Mouse (Mus musculus) neural tube, embryonic 12.5 days (tissue): ENCODE results near the gene 1700067K01Rik. TPM values are rescaled to one million over a fixed set of nuclear protein-coding genes. Genes with fewer than 3 reads are reported as not detected.
"Not testable (repeated sequence)": the region's sequence is repeated elsewhere in the genome, so short reads cannot be mapped to it uniquely, and the experiment has no call there.

ENCODE experiments used
- ATAC-seq: fragments of 200-750 bp; cut with Nextera tagmentation; 2 replicates; pipeline ENCODE4 v1.8.0; 2017; ENCODE audit warnings: low read depth, mild to moderate bottlenecking, moderate TSS enrichment, moderate library complexity; ENCODE audit not compliant: low FRiP score
- H3K27ac ChIP-seq: fragments of 300-500 bp; sonication (generic); 2 replicates; pipeline ENCODE4 v1.5.1; 2016
- H3K27me3 ChIP-seq: fragments of 300-500 bp; sonication (generic); replicated peaks from 2 replicates; pipeline ENCODE4 v1.6.1; 2016; ENCODE audit warnings: mild to moderate bottlenecking
- H3K36me3 ChIP-seq: fragments of 300-500 bp; sonication (generic); 2 replicates; pipeline ENCODE4 v1.6.1; 2016; ENCODE audit warnings: mild to moderate bottlenecking
- H3K4me1 ChIP-seq: fragments of 300-500 bp; sonication (generic); 2 replicates; pipeline ENCODE4 v1.6.1; 2016
- H3K4me2 ChIP-seq: fragments of 300-500 bp; sonication (generic); replicated peaks from 2 replicates; pipeline ENCODE4 v1.6.1; 2016; ENCODE audit warnings: mild to moderate bottlenecking
- H3K4me3 ChIP-seq: fragments of 300-500 bp; sonication (generic); 2 replicates; pipeline ENCODE4 v1.5.1; 2016
- H3K9ac ChIP-seq: fragments of 300-500 bp; sonication (generic); 2 replicates; pipeline ENCODE4 v1.6.1; 2016; ENCODE audit warnings: mild to moderate bottlenecking
- H3K9me3 ChIP-seq: fragments of 300-500 bp; sonication (generic); 2 replicates; pipeline ENCODE4 v1.6.1; 2016; ENCODE audit warnings: mild to moderate bottlenecking
- WGBS: fragments of 180-500 bp; shearing (Covaris S2); methylation state at CpG from one replicate; pipeline ENCODE4 v1.1.7; 2016; 5-methylcytosine and 5-hydroxymethylcytosine counted together
- polyA plus RNA-seq: library from polyadenylated mRNA; unstranded; fragments of >200 nt; fragmentation: Nextera tagmentation; extraction: Ambion mirVana; gene quantifications from 2 replicates; pipeline ENCODE4 v1.2.1, GENCODE M21; 2016

The 1700067K01Rik gene
- polyA plus RNA-seq, 1 experiment from 2014 or later, result 0.95 TPM

DNA sequence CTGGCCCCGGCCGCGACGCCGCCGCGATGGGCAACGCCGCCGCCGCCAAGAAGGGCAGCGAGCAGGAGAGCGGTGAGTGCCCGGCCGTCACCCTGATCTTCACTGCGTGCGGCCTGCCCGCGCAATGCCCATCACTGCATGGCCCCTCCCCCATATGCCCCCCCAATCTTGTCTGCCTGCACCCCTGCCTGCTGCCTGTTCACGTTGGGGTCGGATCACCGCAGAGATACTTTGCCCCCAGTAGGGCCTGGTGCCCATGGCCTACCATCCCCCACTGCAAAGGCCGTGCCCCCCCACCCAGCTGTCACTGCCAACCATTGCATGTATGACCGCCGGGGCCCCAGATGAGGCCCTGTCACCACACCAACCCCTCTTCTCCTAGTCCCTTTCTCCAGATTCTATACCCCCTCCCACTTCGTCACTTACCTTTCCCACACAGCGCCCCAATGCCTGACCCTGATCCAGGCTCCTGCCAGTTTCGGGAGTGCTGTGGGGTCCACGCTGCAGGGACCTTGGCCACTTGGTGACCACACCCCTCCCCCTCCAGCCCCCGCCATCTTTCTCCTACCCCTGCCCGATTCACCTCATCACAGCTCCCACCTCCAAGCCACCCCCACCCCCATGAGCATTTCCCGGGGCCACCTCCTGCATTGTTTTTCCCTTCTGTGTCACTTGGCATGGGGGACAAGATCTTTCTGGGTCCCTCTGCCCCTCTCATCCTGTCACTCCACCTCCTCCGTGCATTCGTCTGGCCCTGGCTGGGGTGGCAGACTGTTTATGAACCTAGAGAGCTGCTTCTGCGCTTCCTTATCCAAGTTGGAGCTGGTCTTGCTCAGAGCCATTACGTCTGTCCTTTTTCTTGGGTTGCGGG, 27.9 kb upstream of the 1700067K01Rik start:
- H3K9me3 ChIP-seq, result no peaks in the 10 kb centered on the region
- H3K4me2 ChIP-seq, result peak overlapping the region; percentile 98
- H3K27ac ChIP-seq, result 0 out of 2 replicates have a peak overlapping the region, but pooled peaks have one; percentile 58
- WGBS, result 4% methylated on average over 33 of the region's 37 CpGs
- ATAC-seq, result peak; percentile 60
- peaks cover 33% of the 10 kb centered on the region for H3K4me1 ChIP-seq
- peaks cover 19% of the 10 kb centered on the region for H3K36me3 ChIP-seq
- H3K4me3 ChIP-seq, result peak overlapping the region; percentile 96
- no peaks in the 10 kb centered on the region for H3K27me3 ChIP-seq
- peak overlapping the region; percentile 96 for H3K9ac ChIP-seq

DNA sequence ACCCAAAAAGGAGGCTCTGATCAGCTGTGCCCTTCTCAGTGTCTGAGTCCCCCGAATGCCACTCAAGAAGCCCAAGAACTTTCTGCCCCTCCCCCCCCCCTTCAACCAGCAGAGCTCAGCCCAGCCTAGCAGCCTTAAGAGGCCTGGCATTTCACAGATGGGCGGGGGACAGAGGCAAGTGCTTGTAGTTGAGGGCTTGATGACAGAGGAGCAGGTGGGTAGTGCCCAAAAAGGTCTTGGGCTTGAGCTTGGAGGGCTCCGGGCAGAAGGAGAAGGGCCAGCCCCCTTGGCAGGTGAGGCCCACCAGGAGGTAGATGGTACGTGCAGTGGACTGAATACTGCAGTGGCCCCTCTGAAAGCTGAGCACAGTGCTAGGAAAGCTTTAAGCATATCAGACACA, 26.8 kb upstream of the 1700067K01Rik start:
- Histone ChIP-seq H3K4me2 (peak overlapping the region; percentile 98), H3K27me3 (no peaks in the 10 kb centered on the region), H3K36me3 (peaks cover 11% of the 10 kb centered on the region; the same call in 1 of the 2 replicates), H3K9ac (0 out of 2 replicates have a peak overlapping the region, but pooled peaks have one; percentile 96), H3K27ac (no peak overlapping the region), H3K9me3 (no peaks in the 10 kb centered on the region), H3K4me3 (no peak overlapping the region), H3K4me1 (peaks cover 33% of the 10 kb centered on the region)
- 88% methylated on average over 4 of the region's 4 CpGs for WGBS
- no peak for ATAC-seq

DNA sequence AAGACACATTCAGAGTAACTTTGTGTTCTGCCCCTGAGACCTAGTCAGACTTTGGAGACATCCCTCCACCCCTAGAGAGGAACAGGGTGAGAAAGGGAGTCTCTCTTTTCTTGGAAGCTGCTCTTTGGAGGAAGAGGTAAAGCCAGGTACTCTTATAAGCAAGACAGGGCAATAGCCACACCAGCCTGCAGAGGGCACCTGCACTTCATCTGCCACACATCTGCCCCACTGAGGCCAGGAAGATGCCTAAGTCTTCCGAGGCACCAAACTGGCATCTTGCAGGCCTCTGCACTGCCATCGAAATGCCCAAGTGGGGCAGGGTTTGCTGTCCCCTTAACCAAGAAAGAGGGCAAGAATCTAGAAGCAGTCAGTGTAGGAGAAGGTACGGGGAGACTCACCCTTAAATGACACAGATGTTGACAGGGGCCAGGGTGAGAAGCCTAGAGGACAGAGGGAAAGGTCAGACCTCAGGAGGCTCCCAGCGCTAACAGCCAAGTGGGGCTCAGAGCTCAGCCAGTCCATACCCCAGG, 25.1 kb upstream of the 1700067K01Rik start:
- Histone ChIP-seq H3K36me3 (peaks cover 18% of the 10 kb centered on the region), H3K27me3 (no peaks in the 10 kb centered on the region), H3K9ac (no peak overlapping the region), H3K27ac (no peak overlapping the region), H3K4me2 (no peak overlapping the region), H3K4me3 (no peak overlapping the region), H3K4me1 (peaks cover 33% of the 10 kb centered on the region), H3K9me3 (no peaks in the 10 kb centered on the region)
- no peak for ATAC-seq
- WGBS, result 94% methylated on average over 4 of the region's 4 CpGs

DNA sequence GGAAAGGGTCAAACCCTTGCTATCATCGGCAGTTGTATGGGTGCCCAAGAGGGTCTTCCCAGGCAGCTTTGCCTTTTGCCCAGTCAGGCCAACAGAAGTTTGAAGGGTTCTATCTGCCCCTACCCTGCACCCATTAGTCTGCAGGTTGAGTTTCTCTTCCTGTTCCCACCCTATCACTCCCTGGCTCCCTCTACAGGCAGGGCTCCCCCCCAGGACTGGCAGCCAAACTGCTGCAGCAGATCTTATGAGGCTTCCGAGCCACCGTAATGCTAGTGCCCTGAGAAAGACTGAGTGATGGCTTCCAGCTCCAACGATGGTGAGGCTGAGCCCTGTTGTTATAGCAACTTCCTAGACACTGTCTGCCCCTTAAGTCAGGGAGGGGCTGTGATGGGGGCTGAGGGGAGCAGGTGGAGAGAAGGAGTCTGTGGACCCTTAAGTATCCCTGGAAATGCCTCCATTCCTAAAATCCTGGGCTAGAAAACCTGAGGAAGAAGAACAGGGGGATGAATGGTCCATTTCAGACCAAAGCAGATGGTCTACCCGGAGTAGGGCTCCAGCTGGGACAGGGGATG, 24.4 kb upstream of the 1700067K01Rik start:
- Histone ChIP-seq H3K27ac (no peak overlapping the region), H3K4me2 (no peak overlapping the region), H3K9ac (no peak overlapping the region), H3K4me1 (peaks cover 33% of the 10 kb centered on the region), H3K27me3 (no peaks in the 10 kb centered on the region), H3K4me3 (no peak overlapping the region), H3K36me3 (peaks cover 25% of the 10 kb centered on the region), H3K9me3 (no peaks in the 10 kb centered on the region)
- no peak for ATAC-seq
- 91% methylated on average over 5 of the region's 5 CpGs for WGBS

DNA sequence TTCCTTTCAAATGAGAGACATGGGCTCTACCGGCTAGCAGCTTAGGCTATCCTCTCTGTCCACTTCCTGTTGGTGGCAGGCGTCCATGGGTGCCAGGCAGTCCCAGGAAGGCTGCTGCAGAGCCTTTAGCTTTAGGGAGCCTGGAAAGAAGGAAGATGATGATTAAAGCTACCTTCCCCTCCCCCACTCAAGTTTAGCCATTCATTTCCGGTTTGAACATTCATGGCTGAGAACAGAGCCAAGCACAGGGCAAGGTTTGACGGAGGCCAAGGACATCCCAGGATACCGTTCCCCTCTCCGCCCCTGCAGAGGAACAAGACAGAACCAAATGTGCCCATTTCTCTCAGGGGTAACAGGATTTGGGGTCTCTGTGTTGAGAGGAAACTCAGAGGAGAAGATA, 23.7 kb upstream of the 1700067K01Rik start:
- 69% methylated on average over 6 of the region's 6 CpGs for WGBS
- Histone ChIP-seq H3K4me1 (peaks cover 33% of the 10 kb centered on the region), H3K27me3 (no peaks in the 10 kb centered on the region), H3K9me3 (no peaks in the 10 kb centered on the region), H3K4me2 (0 out of 2 replicates have a peak overlapping the region, but pooled peaks have one; percentile 6), H3K4me3 (no peak overlapping the region), H3K9ac (no peak overlapping the region), H3K36me3 (peaks cover 33% of the 10 kb centered on the region), H3K27ac (no peak overlapping the region)
- no peak for ATAC-seq

DNA sequence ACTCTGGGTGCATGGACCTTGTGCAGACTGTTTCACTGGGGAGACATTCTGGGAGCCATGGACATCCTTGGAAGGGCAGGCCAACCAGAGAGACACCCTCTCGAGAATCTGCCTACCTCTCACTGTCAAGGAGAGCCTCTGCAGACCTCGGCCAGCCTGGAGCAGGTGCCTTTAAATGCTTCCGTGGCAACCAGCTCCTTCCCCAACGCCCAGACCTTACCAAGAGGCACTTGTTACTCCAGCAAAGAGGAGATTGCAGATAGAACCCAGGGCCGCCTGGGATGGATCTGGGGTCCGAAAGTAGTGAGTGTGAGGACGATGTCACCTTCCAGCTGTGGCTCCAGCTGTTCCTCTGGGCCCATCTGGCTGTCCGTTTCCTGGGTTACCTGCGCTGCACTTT, 23.1 kb upstream of the 1700067K01Rik start:
- H3K4me1 ChIP-seq, result peaks cover 32% of the 10 kb centered on the region
- H3K4me2 ChIP-seq, result 0 out of 2 replicates have a peak overlapping the region, but pooled peaks have one; percentile 6

DNA sequence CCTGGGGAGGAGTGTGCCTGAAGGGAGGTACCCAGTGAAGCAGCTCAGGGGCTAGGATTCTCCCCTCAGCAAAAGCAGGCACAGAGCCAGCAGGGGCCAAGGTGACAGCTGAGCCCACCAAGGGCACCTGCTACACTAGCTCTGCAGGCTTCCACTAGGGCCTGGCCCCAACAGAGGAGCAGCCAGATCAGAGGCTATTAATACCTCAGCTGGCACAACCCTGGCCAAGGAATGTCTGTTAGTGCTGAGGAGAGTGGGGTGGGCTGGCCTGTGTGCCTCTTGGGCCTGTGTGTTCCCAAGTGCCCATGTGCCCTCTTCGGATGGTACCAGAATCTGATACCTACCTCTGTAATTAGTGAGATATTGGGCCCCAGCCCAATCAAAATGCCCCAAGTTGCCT, 21.1 kb upstream of the 1700067K01Rik start:
- WGBS, result 90% methylated on average over 1 of the region's 1 CpGs
- H3K4me1 ChIP-seq, result peaks cover 16% of the 10 kb centered on the region
- no peak for ATAC-seq
- no peaks in the 10 kb centered on the region for H3K9me3 ChIP-seq
- H3K9ac ChIP-seq, result no peak overlapping the region
- H3K27ac ChIP-seq, result no peak overlapping the region
- peaks cover 53% of the 10 kb centered on the region for H3K36me3 ChIP-seq
- H3K27me3 ChIP-seq, result no peaks in the 10 kb centered on the region
- no peak overlapping the region for H3K4me3 ChIP-seq
- H3K4me2 ChIP-seq, result no peak overlapping the region

More for the DNA sequence above, 23.1 kb upstream of the 1700067K01Rik start:
- H3K27me3 ChIP-seq, result no peaks in the 10 kb centered on the region
- H3K27ac ChIP-seq, result no peak overlapping the region
- WGBS, result 82% methylated on average over 9 of the region's 9 CpGs
- H3K4me3 ChIP-seq, result no peak overlapping the region
- no peaks in the 10 kb centered on the region for H3K9me3 ChIP-seq
- ATAC-seq, result no peak
- peaks cover 39% of the 10 kb centered on the region for H3K36me3 ChIP-seq
- H3K9ac ChIP-seq, result no peak overlapping the region

DNA sequence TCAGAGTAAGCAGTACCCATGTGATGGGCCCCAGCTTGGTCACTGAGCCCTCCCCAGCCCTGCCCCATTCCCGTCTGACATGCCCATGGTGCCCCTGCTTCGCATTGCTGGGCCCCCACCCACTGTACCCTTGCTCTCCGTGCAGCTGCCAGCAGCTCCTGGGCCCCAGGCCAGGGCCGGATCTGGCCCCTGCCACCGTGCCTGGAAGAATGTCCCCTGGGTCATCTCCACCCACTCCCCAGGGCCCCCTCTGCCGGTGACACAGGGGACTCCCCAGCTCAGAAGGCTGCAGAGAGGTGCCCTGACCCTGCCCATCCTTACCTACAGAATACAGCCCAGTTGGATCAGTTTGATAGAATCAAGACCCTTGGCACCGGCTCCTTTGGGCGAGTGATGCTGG, 20.5 kb upstream of the 1700067K01Rik start:
- H3K27ac ChIP-seq, result no peak overlapping the region
- H3K4me2 ChIP-seq, result no peak overlapping the region
- WGBS, result 83% methylated on average over 8 of the region's 8 CpGs
- no peak for ATAC-seq
- peaks cover 16% of the 10 kb centered on the region for H3K4me1 ChIP-seq
- peaks cover 56% of the 10 kb centered on the region for H3K36me3 ChIP-seq
- H3K9ac ChIP-seq, result no peak overlapping the region
- H3K9me3 ChIP-seq, result no peaks in the 10 kb centered on the region
- no peaks in the 10 kb centered on the region for H3K27me3 ChIP-seq
- H3K4me3 ChIP-seq, result no peak overlapping the region

DNA sequence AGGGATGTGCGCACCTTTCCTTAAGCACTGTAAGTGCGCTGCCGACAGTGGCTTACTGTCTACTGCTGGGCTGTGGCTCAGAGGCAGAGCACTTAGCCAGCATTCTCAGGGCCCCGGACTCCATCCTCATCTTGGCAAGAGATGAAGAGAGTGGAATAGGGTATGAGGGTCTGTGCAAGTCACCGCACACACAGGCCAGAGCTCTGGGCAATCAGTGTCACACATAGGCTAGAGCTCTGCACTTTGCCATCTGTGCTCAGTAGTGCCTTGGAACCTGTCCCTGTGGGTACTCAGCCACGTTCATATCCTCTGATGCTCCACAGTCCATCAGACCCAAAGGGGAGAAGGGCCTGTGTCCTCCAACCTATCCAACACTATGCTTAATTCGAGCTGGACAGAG, 19.8 kb upstream of the 1700067K01Rik start:
- Histone ChIP-seq H3K36me3 (peaks cover 63% of the 10 kb centered on the region), H3K27me3 (no peaks in the 10 kb centered on the region), H3K9me3 (no peaks in the 10 kb centered on the region), H3K4me3 (no peak overlapping the region), H3K4me2 (no peak overlapping the region), H3K9ac (no peak overlapping the region), H3K4me1 (peaks cover 16% of the 10 kb centered on the region), H3K27ac (no peak overlapping the region)
- ATAC-seq, result no peak
- WGBS, result 96% methylated on average over 7 of the region's 7 CpGs

DNA sequence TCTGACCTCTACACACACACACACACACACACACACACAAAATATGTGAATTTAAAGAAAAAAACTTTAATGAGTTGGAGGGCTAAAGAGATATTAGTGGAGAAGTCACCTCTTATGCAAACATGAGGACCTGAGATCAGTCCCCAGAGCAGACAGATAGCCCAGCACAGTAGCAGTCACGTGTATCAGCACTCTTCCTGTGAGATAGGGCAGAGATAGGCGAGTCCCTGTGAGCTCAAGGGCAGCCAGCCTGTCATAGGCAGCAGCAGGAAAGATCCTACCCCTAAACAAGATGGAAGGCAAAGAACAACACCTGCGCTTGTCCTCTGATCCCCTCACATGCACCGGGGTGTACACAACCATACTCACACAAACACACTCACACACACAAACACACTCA, 18.9 kb upstream of the 1700067K01Rik start:
- Histone ChIP-seq H3K4me1 (peaks cover 8% of the 10 kb centered on the region), H3K9ac (no peak overlapping the region), H3K9me3 (no peaks in the 10 kb centered on the region), H3K27me3 (no peaks in the 10 kb centered on the region), H3K27ac (no peak overlapping the region), H3K36me3 (peaks cover 72% of the 10 kb centered on the region), H3K4me3 (no peak overlapping the region), H3K4me2 (no peak overlapping the region)
- ATAC-seq, result no peak
- 92% methylated on average over 4 of the region's 4 CpGs for WGBS

DNA sequence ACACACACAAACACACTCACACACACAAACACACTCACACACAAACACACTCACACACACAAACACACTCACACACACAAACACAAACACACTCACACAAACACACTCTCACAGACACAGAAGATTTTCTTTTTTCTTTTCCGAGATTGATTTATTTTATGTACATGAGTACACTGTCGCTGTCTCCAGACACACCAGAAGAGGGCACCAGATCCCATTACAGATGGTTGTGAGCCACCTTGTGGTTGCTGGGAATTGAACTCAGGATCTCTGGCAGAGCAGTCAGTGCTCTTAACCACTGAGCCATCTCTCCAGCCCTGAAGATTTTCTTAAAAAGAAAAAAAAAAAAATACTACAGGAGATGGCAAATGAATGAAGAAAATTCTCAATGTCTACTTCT, 18.1 kb upstream of the 1700067K01Rik start:
- not testable (repeated sequence) for H3K27ac ChIP-seq, ATAC-seq, H3K4me2 ChIP-seq, H3K4me3 ChIP-seq, H3K4me1 ChIP-seq, H3K9me3 ChIP-seq, H3K9ac ChIP-seq, H3K27me3 ChIP-seq
- 94% methylated on average over 2 of the region's 2 CpGs for WGBS
- peaks cover 76% of the 10 kb centered on the region for H3K36me3 ChIP-seq

DNA sequence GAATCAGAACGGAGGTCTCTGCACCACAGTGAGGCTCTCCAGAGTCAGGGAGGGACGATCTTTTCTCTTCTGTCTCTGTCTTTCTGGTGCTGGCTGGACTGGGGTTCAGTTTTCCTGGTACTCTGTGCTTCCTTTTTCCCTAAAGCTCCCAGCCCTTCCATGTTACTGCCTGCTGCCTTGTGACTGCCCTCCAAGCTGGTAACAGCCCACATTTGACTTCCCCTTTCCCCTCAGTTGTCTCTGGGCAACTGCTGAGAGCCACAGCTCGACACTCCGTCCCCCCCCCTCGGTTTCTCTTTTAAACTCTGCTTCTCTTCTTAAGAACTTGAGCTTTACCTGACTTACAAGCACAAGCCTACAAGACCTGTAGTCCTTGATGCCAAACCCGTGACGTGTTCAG, 12.1 kb upstream of the 1700067K01Rik start:
- Histone ChIP-seq H3K27ac (no peak overlapping the region), H3K4me3 (no peak overlapping the region), H3K9ac (no peak overlapping the region), H3K4me2 (no peak overlapping the region), H3K27me3 (no peaks in the 10 kb centered on the region), H3K9me3 (no peaks in the 10 kb centered on the region), H3K4me1 (no peaks in the 10 kb centered on the region), H3K36me3 (peaks cover 74% of the 10 kb centered on the region)
- ATAC-seq, result no peak
- WGBS, result 91% methylated on average over 7 of the region's 7 CpGs
